20 mouse cellular contexts compared by ENCODE assay signal in genomic region chr5:35005659-35006058, GRCm38 (mm10). TPM values are rescaled to one million over a fixed set of nuclear protein-coding genes. Genes with fewer than 3 reads are reported as not detected.
"Had no signal": no experiment of that assay in that cellular context is flagged by ENCODE, and none has a peak within 500 bp of the region (broad histone marks: within the 10 kb centered on the region; RNA-seq: fewer than 3 reads in every experiment).

No protein-coding gene starts in this region.

- H3K9ac ChIP-seq: limb, embryonic 13.5 days; lung, embryonic 14.5 days; midbrain, embryonic 12.5 days; midbrain, embryonic 15.5 days; neural tube, embryonic 12.5 days; neural tube, embryonic 15.5 days had no signal

- H3K4me3 ChIP-seq: limb, embryonic 10.5 days; limb, embryonic 13.5 days; midbrain, embryonic 12.5 days; midbrain, embryonic 15.5 days; neural tube, embryonic 12.5 days; neural tube, embryonic 15.5 days had no signal

- H3K9me3 ChIP-seq: limb, embryonic 10.5 days; limb, embryonic 13.5 days; midbrain, embryonic 12.5 days; midbrain, embryonic 15.5 days; neural tube, embryonic 12.5 days; neural tube, embryonic 15.5 days had no signal

- H3K36me3 ChIP-seq: midbrain, embryonic 15.5 days; neural tube, embryonic 15.5 days had no signal

- H3K27me3 ChIP-seq: midbrain, embryonic 12.5 days; midbrain, embryonic 15.5 days; neural tube, embryonic 12.5 days; neural tube, embryonic 15.5 days had no signal

- ATAC-seq: intestine, embryonic 16.5 days; lung, postnatal 0 days; midbrain, embryonic 15.5 days had no signal

- DNase-seq: kidney, adult 18-20 months; kidney, adult 9 months; kidney, postnatal 14 days; kidney, postnatal 4 days; lung, embryonic 14.5 days; right cerebral cortex, adult 18-20 months; right cerebral cortex, postnatal 25 days; thymus, adult 18-20 months; thymus, postnatal 36 days had no signal

- H3K4me2 ChIP-seq: limb, embryonic 13.5 days; lung, embryonic 14.5 days; midbrain, embryonic 12.5 days; midbrain, embryonic 15.5 days; neural tube, embryonic 12.5 days; neural tube, embryonic 15.5 days had no signal

- H3K27ac ChIP-seq: limb, embryonic 10.5 days; limb, embryonic 13.5 days; macrophage; midbrain, embryonic 12.5 days; midbrain, embryonic 15.5 days; neural tube, embryonic 12.5 days; neural tube, embryonic 15.5 days had no signal

RNA-seq across cellular contexts. Expression of gene Hgfac, which starts 35.6 kb away (rescaled TPM):
- polyA plus RNA-seq: macrophage had no signal

RNA-seq across cellular contexts. Expression of gene Dok7, which starts 50.9 kb away (rescaled TPM):
- total RNA-seq: liver, adult 2 months; megakaryocyte, adult 5-6 weeks had no signal
- polyA plus RNA-seq: liver, adult 2 months had no signal
